Mouse (Mus musculus): ENCODE measurements around the gene Gm15114.
"Not testable (repeated sequence)": the region's sequence is repeated elsewhere in the genome, so short reads cannot be mapped to it uniquely, and the experiment has no call there.

Gm15114 gene

GRCm38 (mm10) chrX:148488649-148489048, at the start of gene Gm15114:
Gene Gm15114 (plus strand): TSS chrX:148488949.
- not testable (repeated sequence) for DNase-seq (ENCODE audit: low spot score in 2 of 2)
